Mouse (Mus musculus) gastrocnemius, postnatal 10 days (tissue): Measurements from ENCODE around the gene Cbl. TPM values are rescaled to one million over a fixed set of nuclear protein-coding genes. Genes with fewer than 3 reads are reported as not detected.
A peak's percentile ranks its signal among the peaks of the same experiment; 100 is the strongest.

Experiments used
- DNase-seq: peaks from one replicate; pipeline ENCODE4 v3.0.0; 2021; ENCODE audit warnings: mixed read lengths
- total RNA-seq, 2 experiments: library from RNA; stranded (reverse); gene quantifications; 2 replicates each; pipeline ENCODE4 v1.2.3; 2021

The Cbl gene
- total RNA-seq, 2 experiments from 2014 or later, result 15.8 to 22.1 TPM

GRCm38 (mm10) chr9:44178811-44179210 lies 55.0 kb downstream of the Cbl start:
- no peak for DNase-seq

- DNase-seq, result peak; percentile 30
These were observed 55.5 kb downstream of the Cbl start for GRCm38 (mm10) chr9:44178389-44178788.

GRCm38 (mm10) chr9:44177405-44177804 lies 56.4 kb downstream of the Cbl start:
- DNase-seq, result no peak

GRCm38 (mm10) chr9:44175957-44176356 lies 57.9 kb downstream of the Cbl start:
- DNase-seq, result no peak

- DNase-seq, result no peak
These were observed 58.3 kb downstream of the Cbl start for GRCm38 (mm10) chr9:44175556-44175955.

- DNase-seq, result peak; percentile 10
These were observed 63.1 kb downstream of the Cbl start for GRCm38 (mm10) chr9:44170691-44171151.

GRCm38 (mm10) chr9:44168931-44169330 lies 64.9 kb downstream of the Cbl start:
- no peak for DNase-seq

GRCm38 (mm10) chr9:44159886-44160285 lies 74.0 kb downstream of the Cbl start:
- no peak for DNase-seq

- no peak for DNase-seq
These were observed 86.6 kb downstream of the Cbl start for GRCm38 (mm10) chr9:44147290-44147689.

GRCm38 (mm10) chr9:44144718-44145060 lies 89.2 kb downstream of the Cbl start:
- no peak for DNase-seq

- no peak for DNase-seq
These were observed 89.7 kb downstream of the Cbl start for GRCm38 (mm10) chr9:44144023-44144717.

GRCm38 (mm10) chr9:44143421-44143820 lies 90.4 kb downstream of the Cbl start:
- no peak for DNase-seq

GRCm38 (mm10) chr9:44141951-44142350 lies 91.9 kb downstream of the Cbl start:
- no peak for DNase-seq

GRCm38 (mm10) chr9:44137846-44138245 lies 96.0 kb downstream of the Cbl start:
- DNase-seq, result no peak

GRCm38 (mm10) chr9:44135731-44136411 lies 98.0 kb downstream of the Cbl start:
- no peak for DNase-seq

GRCm38 (mm10) chr9:44134851-44135730 lies 98.8 kb downstream of the Cbl start:
- DNase-seq, result peak; percentile 66

- DNase-seq, result peak; percentile 80
These were observed 99.6 kb downstream of the Cbl start, which contains the start of gene Mcam for GRCm38 (mm10) chr9:44134101-44134850. Mcam (plus strand) TSS chr9:44134469.

GRCm38 (mm10) chr9:44133287-44133686 lies 100.6 kb downstream of the Cbl start:
- DNase-seq, result no peak

GRCm38 (mm10) chr9:44132200-44132599 lies 101.6 kb downstream of the Cbl start:
- no peak for DNase-seq

- no peak for DNase-seq
These were observed 102.6 kb downstream of the Cbl start for GRCm38 (mm10) chr9:44131276-44131590.

- peak; percentile 63 for DNase-seq
These were observed 103.1 kb downstream of the Cbl start for GRCm38 (mm10) chr9:44130581-44131275.

- DNase-seq, result peak; percentile 62
These were observed 103.8 kb downstream of the Cbl start for GRCm38 (mm10) chr9:44130034-44130433.
